Mouse (Mus musculus) hindbrain, embryonic 14.5 days (tissue): ENCODE results near the gene Tcl1b2. TPM values are rescaled to one million over a fixed set of nuclear protein-coding genes. Genes with fewer than 3 reads are reported as not detected.
"Not testable (repeated sequence)": the region's sequence is repeated elsewhere in the genome, so short reads cannot be mapped to it uniquely, and the experiment has no call there.

Experiments
- ATAC-seq: fragments of 200-750 bp; cut with Nextera tagmentation; 2 replicates; pipeline ENCODE4 v1.8.0; 2017; ENCODE audit warnings: moderate number of reproducible peaks, mild to moderate bottlenecking, moderate TSS enrichment, moderate library complexity; ENCODE audit not compliant: low FRiP score
- DNase-seq: peaks from one replicate; pipeline ENCODE4 v3.0.0-alpha.2; 2015; ENCODE audit warnings: low spot score
- H3K27ac ChIP-seq: fragments of 300-500 bp; sonication (generic); 2 replicates; pipeline ENCODE4 v1.5.1; 2014; ENCODE audit warnings: mild to moderate bottlenecking, moderate library complexity
- H3K27me3 ChIP-seq: fragments of 300-500 bp; sonication (generic); 2 replicates; pipeline ENCODE4 v1.6.1; 2014; ENCODE audit warnings: mild to moderate bottlenecking, low read length, mixed read lengths; ENCODE audit not compliant: control insufficient read depth, insufficient read depth
- H3K36me3 ChIP-seq: fragments of 300-500 bp; sonication (generic); replicated peaks from 2 replicates; pipeline ENCODE4 v1.6.1; 2014; ENCODE audit not compliant: control insufficient read depth, insufficient read depth
- H3K4me1 ChIP-seq: fragments of 300-500 bp; sonication (generic); replicated peaks from 2 replicates; pipeline ENCODE4 v1.6.1; 2014; ENCODE audit warnings: antibody characterized with exemption, low read length, mixed read lengths; ENCODE audit not compliant: control insufficient read depth, insufficient read depth
- H3K4me2 ChIP-seq: fragments of 300-500 bp; sonication (generic); replicated peaks from 2 replicates; pipeline ENCODE4 v1.6.1; 2014; ENCODE audit warnings: mild to moderate bottlenecking, moderate library complexity
- H3K4me3 ChIP-seq: fragments of 300-500 bp; sonication (generic); replicated peaks from 2 replicates; pipeline ENCODE4 v1.5.1; 2014; ENCODE audit warnings: mild to moderate bottlenecking, low read length
- H3K9ac ChIP-seq: fragments of 300-500 bp; sonication (generic); 2 replicates; pipeline ENCODE4 v1.6.1; 2014
- H3K9me3 ChIP-seq: fragments of 300-500 bp; sonication (generic); 2 replicates; pipeline ENCODE4 v1.6.1; 2016; ENCODE audit warnings: low read length; ENCODE audit not compliant: control insufficient read depth
- WGBS: fragments of 180-500 bp; shearing (Covaris S2); extraction: QIAGEN DNeasy Blood & Tissue Kit; methylation state at CpG from one replicate; pipeline ENCODE4 v1.1.7; 2014; 5-methylcytosine and 5-hydroxymethylcytosine counted together
- polyA plus RNA-seq: library from polyadenylated mRNA; unstranded; fragments of >200 nt; fragmentation: Nextera tagmentation; extraction: Ambion mirVana; gene quantifications from 2 replicates; pipeline ENCODE4 v1.2.1, GENCODE M21; 2014

Gene Tcl1b2
- polyA plus RNA-seq, 1 experiment from 2014 or later = not detected

GRCm38 (mm10) chr12:105155286-105155685 is 9.5 kb downstream of the Tcl1b2 start:
- not testable (repeated sequence) for H3K27ac ChIP-seq, ATAC-seq, H3K4me1 ChIP-seq, H3K9ac ChIP-seq, H3K36me3 ChIP-seq, H3K4me3 ChIP-seq, H3K9me3 ChIP-seq, H3K4me2 ChIP-seq, H3K27me3 ChIP-seq, DNase-seq
- WGBS = 81% methylated on average over 4 of the region's 4 CpGs

DNA sequence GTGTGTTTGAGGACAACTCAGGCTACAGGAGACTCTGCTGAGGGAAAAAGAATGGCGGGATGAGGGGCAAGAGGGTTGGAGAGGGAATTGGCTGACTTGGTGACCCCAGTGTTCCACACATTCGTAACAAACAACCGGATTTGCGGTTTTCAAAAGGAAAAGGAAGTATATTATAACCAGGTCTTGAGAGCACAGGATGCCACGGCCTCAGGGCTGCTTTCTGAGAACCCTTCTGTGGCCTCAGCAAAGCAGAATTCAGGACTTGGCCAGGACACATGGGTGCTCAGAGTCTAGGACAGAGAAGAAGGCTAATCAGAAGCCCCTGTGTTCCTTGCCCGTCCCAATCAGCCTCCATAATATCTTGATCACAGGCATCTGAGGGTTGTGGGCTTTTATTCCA is 13.0 kb downstream of the Tcl1b2 start:
- WGBS = 84% methylated on average over 6 of the region's 6 CpGs
- no peaks in the 10 kb centered on the region for H3K27me3 ChIP-seq

DNA sequence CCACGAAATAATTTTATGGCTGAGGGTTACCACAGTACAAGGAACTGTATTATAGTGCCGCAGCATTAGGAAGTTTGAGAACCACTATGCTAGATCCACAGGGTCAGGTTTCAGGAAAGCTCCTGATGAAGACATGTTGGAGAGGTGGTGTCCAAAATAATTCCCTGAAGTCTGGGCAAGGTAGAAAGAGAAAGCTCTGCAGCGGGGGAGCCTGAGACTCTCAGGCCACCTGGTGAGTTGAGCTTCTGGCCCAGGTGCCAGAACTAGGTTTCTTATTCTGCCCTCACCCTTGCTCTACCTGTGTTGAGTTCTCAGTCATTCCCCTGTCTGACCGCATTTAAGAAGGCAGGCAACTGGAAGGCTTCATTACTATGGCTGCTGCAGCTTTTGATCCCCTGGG is 13.6 kb downstream of the Tcl1b2 start, which contains the start of gene Tcl1b1:
TSS of gene Tcl1b1 (plus strand) at position 301 of the 400 bp plus-strand sequence.
- Histone ChIP-seq H3K9ac (no peak within 1 kb of the TSS), H3K36me3 (no peaks in the 10 kb centered on the region), H3K4me3 (no peak within 1 kb of the TSS), H3K9me3 (no peaks in the 10 kb centered on the region), H3K4me1 (no peaks in the 10 kb centered on the region), H3K4me2 (no peak within 1 kb of the TSS), H3K27ac (no peak within 1 kb of the TSS), H3K27me3 (no peaks in the 10 kb centered on the region)
- no peak for ATAC-seq
- 84% methylated on average over 4 of the region's 4 CpGs for WGBS
- no peak for DNase-seq

More for the DNA sequence above, 13.0 kb downstream of the Tcl1b2 start:
- no peak overlapping the region for H3K4me2 ChIP-seq
- DNase-seq = no peak
- no peaks in the 10 kb centered on the region for H3K36me3 ChIP-seq
- no peak overlapping the region for H3K9ac ChIP-seq
- H3K9me3 ChIP-seq = no peaks in the 10 kb centered on the region
- H3K4me3 ChIP-seq = no peak overlapping the region
- no peaks in the 10 kb centered on the region for H3K4me1 ChIP-seq
- no peak overlapping the region for H3K27ac ChIP-seq
- no peak for ATAC-seq

DNA sequence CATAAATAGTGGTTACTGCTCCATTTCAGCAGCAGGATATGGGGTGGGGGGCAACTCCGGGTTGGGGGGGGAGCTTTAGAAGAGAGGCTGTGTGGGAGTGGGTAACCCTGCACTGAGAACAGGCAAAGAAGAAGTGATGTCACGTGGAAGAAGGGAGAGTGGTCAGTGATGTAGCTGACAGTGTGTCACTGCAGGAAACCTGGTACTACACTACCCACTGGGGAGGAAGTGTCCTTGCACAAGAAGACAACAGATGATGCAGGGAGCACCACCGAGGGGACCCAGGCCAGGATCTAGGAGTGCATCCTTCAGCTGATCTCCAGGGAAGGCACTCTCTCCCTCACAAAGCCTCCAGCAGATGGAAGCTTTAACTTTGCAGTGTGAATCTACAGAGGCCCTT is 20.9 kb downstream of the Tcl1b2 start:
- DNase-seq (no peak), ATAC-seq (no peak)
- Histone ChIP-seq H3K9me3 (no peaks in the 10 kb centered on the region), H3K27me3 (no peaks in the 10 kb centered on the region), H3K4me2 (no peak overlapping the region), H3K4me3 (no peak overlapping the region), H3K9ac (no peak overlapping the region), H3K27ac (no peak overlapping the region), H3K4me1 (no peaks in the 10 kb centered on the region), H3K36me3 (no peaks in the 10 kb centered on the region)
- WGBS = 83% methylated on average over 3 of the region's 3 CpGs

DNA sequence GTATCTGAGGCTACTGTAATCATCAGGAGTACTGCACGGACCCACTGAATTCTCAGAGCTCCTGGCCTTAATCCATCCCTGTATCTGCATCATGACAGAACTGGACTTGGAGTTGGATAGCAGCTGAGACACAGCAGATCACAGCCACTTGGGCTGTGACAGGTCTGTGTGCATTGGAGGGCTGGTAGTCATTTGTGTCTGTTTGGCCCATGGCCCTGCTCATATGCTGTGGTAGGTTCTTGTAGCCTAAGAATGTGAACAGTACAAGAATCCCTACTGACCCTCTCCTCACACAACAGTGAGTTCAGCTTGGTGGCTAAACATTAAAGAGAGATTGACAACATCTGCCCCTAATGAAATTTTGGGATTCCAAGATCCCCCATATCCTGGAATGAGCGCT is 27.6 kb downstream of the Tcl1b2 start:
- no peak overlapping the region for H3K9ac ChIP-seq
- H3K4me2 ChIP-seq = no peak overlapping the region
- WGBS = 91% methylated on average over 2 of the region's 2 CpGs
- H3K36me3 ChIP-seq = no peaks in the 10 kb centered on the region
- H3K4me1 ChIP-seq = no peaks in the 10 kb centered on the region
- no peak overlapping the region for H3K27ac ChIP-seq
- no peak overlapping the region for H3K4me3 ChIP-seq
- H3K9me3 ChIP-seq = no peaks in the 10 kb centered on the region
- DNase-seq (no peak), ATAC-seq (no peak)
- no peaks in the 10 kb centered on the region for H3K27me3 ChIP-seq

GRCm38 (mm10) chr12:105174318-105174717 is 28.5 kb downstream of the Tcl1b2 start:
- DNase-seq, H3K4me2 ChIP-seq, H3K4me1 ChIP-seq, H3K27me3 ChIP-seq, H3K9ac ChIP-seq, H3K9me3 ChIP-seq, H3K27ac ChIP-seq, ATAC-seq, H3K4me3 ChIP-seq, H3K36me3 ChIP-seq: not testable (repeated sequence)
- 23% methylated on average over 2 of the region's 2 CpGs for WGBS

DNA sequence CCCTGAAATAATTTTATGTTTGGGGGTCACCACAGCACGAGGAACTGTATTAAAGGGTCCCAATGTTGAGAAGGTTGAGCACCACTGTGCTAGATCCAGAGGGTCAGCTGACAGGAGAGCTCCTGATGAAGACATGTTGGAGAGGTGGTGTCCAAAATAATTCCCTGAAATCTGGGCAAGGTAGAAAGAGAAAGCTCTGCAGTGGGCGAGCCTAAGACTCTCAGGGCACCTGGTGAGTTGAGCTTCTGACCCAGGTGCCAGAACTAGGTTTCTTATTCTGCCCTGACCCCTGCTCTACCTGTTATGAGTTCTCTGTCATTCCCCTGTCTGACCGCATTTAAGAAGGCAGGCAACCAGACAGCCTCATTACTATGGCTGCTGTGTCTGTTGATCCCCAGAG is 30.2 kb downstream of the Tcl1b2 start, which contains the start of gene Tcl1b5:
TSS of gene Tcl1b5 (plus strand) at position 301 of the 400 bp plus-strand sequence.
- not testable (repeated sequence) for DNase-seq, H3K4me2 ChIP-seq, H3K9ac ChIP-seq, H3K4me3 ChIP-seq, ATAC-seq, H3K9me3 ChIP-seq, H3K36me3 ChIP-seq, H3K27ac ChIP-seq, H3K4me1 ChIP-seq, H3K27me3 ChIP-seq
- 61% methylated on average over 3 of the region's 3 CpGs for WGBS

- not testable (repeated sequence) for H3K9ac ChIP-seq, H3K4me3 ChIP-seq, H3K4me2 ChIP-seq, H3K4me1 ChIP-seq, H3K27me3 ChIP-seq, H3K36me3 ChIP-seq, ATAC-seq, DNase-seq, H3K27ac ChIP-seq, H3K9me3 ChIP-seq
- 74% methylated on average over 4 of the region's 4 CpGs for WGBS
Observed at GRCm38 (mm10) chr12:105181040-105181644, 35.3 kb downstream of the Tcl1b2 start.

- not testable (repeated sequence) for H3K4me1 ChIP-seq, H3K4me3 ChIP-seq, H3K9me3 ChIP-seq, H3K4me2 ChIP-seq, ATAC-seq, H3K36me3 ChIP-seq, H3K27ac ChIP-seq, DNase-seq, H3K27me3 ChIP-seq, H3K9ac ChIP-seq
- WGBS = 55% methylated on average over 2 of the region's 2 CpGs
Observed at GRCm38 (mm10) chr12:105188980-105189379, 43.2 kb downstream of the Tcl1b2 start.

- WGBS = 93% methylated on average over 6 of the region's 6 CpGs
- not testable (repeated sequence) for H3K27ac ChIP-seq, H3K36me3 ChIP-seq, H3K9ac ChIP-seq, H3K27me3 ChIP-seq, DNase-seq, ATAC-seq, H3K4me2 ChIP-seq, H3K4me3 ChIP-seq, H3K9me3 ChIP-seq, H3K4me1 ChIP-seq
Observed at GRCm38 (mm10) chr12:105190743-105191142, 44.9 kb downstream of the Tcl1b2 start, which contains the start of gene Tcl1b3. Gene Tcl1b3, plus strand, starts transcription at chr12:105191043.
